8 mouse cellular contexts compared by ENCODE assay signal in the genomic region with DNA sequence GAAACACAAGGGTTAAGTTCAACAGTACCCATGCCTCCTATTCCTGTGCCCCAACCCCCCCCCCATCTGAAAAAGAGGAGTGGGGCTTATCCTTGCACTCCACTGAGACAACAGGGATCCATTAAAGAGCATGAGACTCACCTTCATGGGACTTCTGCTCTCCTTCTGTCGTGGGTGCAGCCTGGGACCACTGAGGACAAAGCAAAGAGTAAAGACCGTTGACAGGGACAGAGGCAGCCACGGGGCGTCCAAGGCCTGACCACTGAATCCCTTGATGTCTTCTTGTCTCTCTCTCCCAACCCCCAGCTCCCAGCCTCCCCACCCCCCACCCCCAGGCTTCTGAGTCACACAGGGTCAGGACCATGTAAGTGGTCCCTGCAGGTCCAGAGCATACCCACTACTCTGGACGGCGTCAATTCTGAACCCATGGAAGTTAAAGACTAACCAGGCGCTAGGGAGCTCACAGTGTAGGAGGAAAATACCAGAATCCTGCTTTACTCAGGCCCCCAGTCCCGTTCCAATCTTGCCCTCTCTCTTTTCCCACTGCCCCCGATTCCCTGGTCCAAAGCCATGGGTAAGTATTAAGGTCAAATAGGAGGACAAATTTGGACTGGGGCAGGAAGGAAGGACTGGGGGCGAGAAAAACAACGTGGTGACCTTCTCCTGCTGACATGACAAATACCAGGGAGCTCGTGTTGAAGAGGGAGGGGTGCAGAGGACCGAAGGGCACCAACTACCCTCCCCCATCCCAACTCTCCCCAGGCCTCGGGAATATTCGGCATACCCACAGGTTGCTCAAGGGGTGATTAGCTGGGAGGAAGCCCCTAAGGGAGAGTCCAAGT. TPM values are rescaled to one million over a fixed set of nuclear protein-coding genes. Genes with fewer than 3 reads are reported as not detected.
DNase-seq lines count a peak whose midpoint lies in the region; ATAC-seq and TF ChIP-seq lines count a peak whose summit lies in the region.

No protein-coding gene starts in this region.

- H3K4me2 ChIP-seq in hindbrain, embryonic 12.5 days (replicated peaks), result peak overlapping the region; percentile 85
- H3K4me2 ChIP-seq in limb, embryonic 15.5 days, result peak overlapping the region; percentile 79
- peak overlapping the region; percentile 91 for H3K4me2 ChIP-seq in stomach, embryonic 16.5 days (ENCODE audit: low read depth, low read length)

- peak overlapping the region; percentile 89 for H3K27ac ChIP-seq in hindbrain, embryonic 12.5 days
- peak overlapping the region; percentile 74 for H3K27ac ChIP-seq in limb, embryonic 15.5 days
- H3K27ac ChIP-seq in stomach, embryonic 16.5 days (ENCODE audit: low read length), result peak overlapping the region; percentile 98

- no peak for TF ChIP-seq CTCF in brain, embryonic 14.5 days (IDR thresholded peaks at IDR 0.05; ENCODE audit: borderline replicate concordance, extremely low read depth, insufficient read depth, insufficient read length)

- DNase-seq in embryo, embryonic 9.5 days (ENCODE audit: extremely low spot score), result peak; percentile 31
- DNase-seq in embryo, embryonic 11 days, result no peak
- peak; percentile 4 for DNase-seq in brain, embryonic 14.5 days (ENCODE audit: low read depth)
- no peak for DNase-seq in layer of hippocampus, postnatal 14 days (ENCODE audit: low spot score in 2 of 2)
- no peak for DNase-seq in left cerebral cortex, postnatal 10 days (ENCODE audit: extremely low spot score in 1 of 2, low spot score in 2 of 2)

- ATAC-seq in hindbrain, embryonic 12.5 days (ENCODE audit: low FRiP score), result no peak
- no peak for ATAC-seq in limb, embryonic 15.5 days (ENCODE audit: insufficient number of reproducible peaks, low FRiP score, low TSS enrichment, low read depth)
- no peak for ATAC-seq in stomach, embryonic 16.5 days (ENCODE audit: insufficient read depth, low FRiP score)

- TF ChIP-seq POLR2A in brain, embryonic 14.5 days (IDR thresholded peaks at IDR 0.05; ENCODE audit: borderline replicate concordance, extremely low read depth, insufficient read depth, insufficient read length, poor library complexity, severe bottlenecking), result no peak

- intact Hi-C loops in left cerebral cortex, postnatal 10 days (cut with DNase I), result no loop called here

- H3K27me3 ChIP-seq in hindbrain, embryonic 12.5 days, result no peaks in the 10 kb centered on the region
- no peaks in the 10 kb centered on the region for H3K27me3 ChIP-seq in limb, embryonic 15.5 days
- no peaks in the 10 kb centered on the region for H3K27me3 ChIP-seq in stomach, embryonic 16.5 days (ENCODE audit: control insufficient read depth, insufficient read depth, low read length)

- H3K4me3 ChIP-seq in hindbrain, embryonic 12.5 days, result peak overlapping the region; percentile 86
- peak overlapping the region; percentile 92 for H3K4me3 ChIP-seq in limb, embryonic 15.5 days
- H3K4me3 ChIP-seq in stomach, embryonic 16.5 days (replicated peaks; ENCODE audit: low read length), result peak overlapping the region; percentile 86

- WGBS in hindbrain, embryonic 12.5 days, result 16% methylated on average over 15 of the region's 15 CpGs
- 23% methylated on average over 15 of the region's 15 CpGs for WGBS in limb, embryonic 15.5 days
- 20% methylated on average over 15 of the region's 15 CpGs for WGBS in stomach, embryonic 16.5 days

- H3K9ac ChIP-seq in hindbrain, embryonic 12.5 days, result peak overlapping the region; percentile 94
- peak overlapping the region; percentile 95 for H3K9ac ChIP-seq in limb, embryonic 15.5 days
- H3K9ac ChIP-seq in stomach, embryonic 16.5 days (ENCODE audit: low read length), result peak overlapping the region; percentile 98

- H3K4me1 ChIP-seq in hindbrain, embryonic 12.5 days, result peaks cover 43% of the 10 kb centered on the region
- peaks cover 61% of the 10 kb centered on the region for H3K4me1 ChIP-seq in limb, embryonic 15.5 days
- peaks cover 44% of the 10 kb centered on the region for H3K4me1 ChIP-seq in stomach, embryonic 16.5 days (ENCODE audit: control insufficient read depth, insufficient read depth, low read length)

- no peaks in the 10 kb centered on the region for H3K9me3 ChIP-seq in hindbrain, embryonic 12.5 days (replicated peaks)
- no peaks in the 10 kb centered on the region for H3K9me3 ChIP-seq in limb, embryonic 15.5 days
- no peaks in the 10 kb centered on the region for H3K9me3 ChIP-seq in stomach, embryonic 16.5 days (replicated peaks; ENCODE audit: control insufficient read depth, low read length)

- peaks cover 19% of the 10 kb centered on the region for H3K36me3 ChIP-seq in hindbrain, embryonic 12.5 days
- peaks cover 25% of the 10 kb centered on the region for H3K36me3 ChIP-seq in limb, embryonic 15.5 days
- H3K36me3 ChIP-seq in stomach, embryonic 16.5 days (ENCODE audit: control insufficient read depth, insufficient read depth, low read length), result peaks cover 7% of the 10 kb centered on the region; the same call in 1 of the 2 replicates

RNA-seq across cellular contexts. Expression of gene Vegfa, which starts 3.7 kb away (rescaled TPM):
- polyA plus RNA-seq in brain, embryonic 14.5 days (2012; rRNA removed), result 168 and 204 TPM in 2 replicates
- polyA plus RNA-seq in hindbrain, embryonic 12.5 days (2016; fragmentation: Nextera tagmentation; extraction: Ambion mirVana), result 4.0 and 4.7 TPM in 2 replicates
- polyA plus RNA-seq in limb, embryonic 15.5 days (2015; fragmentation: Nextera tagmentation; extraction: Ambion mirVana), result 4.1 and 5.0 TPM in 2 replicates
- 3.6 and 3.9 TPM in 2 replicates for polyA plus RNA-seq in stomach, embryonic 16.5 days (2015; fragmentation: Nextera tagmentation; extraction: Ambion mirVana)
- total RNA-seq in layer of hippocampus, postnatal 14 days (2021), result 10 to 100 TPM; 79.6 to 96.5 TPM
- total RNA-seq in left cerebral cortex, postnatal 10 days (2021), result 10 to 100 TPM; 73.6 to 82.9 TPM

Comparison
In these comparisons a context has a peak if more than half of its experiments do, and no peak if none do; other contexts are left out.
1. DNase-seq: peak in embryo, embryonic 9.5 days (single experiment) and brain, embryonic 14.5 days (single experiment); none in embryo, embryonic 11 days (single experiment), layer of hippocampus, postnatal 14 days (0 of 2) and left cerebral cortex, postnatal 10 days (0 of 2).
2. RNA of gene Vegfa, which starts 3.7 kb away (polyA plus RNA-seq): 168 to 204 TPM in brain, embryonic 14.5 days; 4.1 to 5.0 TPM in limb, embryonic 15.5 days, 4.0 to 4.7 TPM in hindbrain, embryonic 12.5 days and 3.6 to 3.9 TPM in stomach, embryonic 16.5 days; every median in the first group is over 10 times any median in the second.
3. Peak in every context shown above with its lines, with median percentiles within 50 percentile points of each other: H3K27ac ChIP-seq, H3K4me2 ChIP-seq, H3K4me3 ChIP-seq and H3K9ac ChIP-seq.